Mouse (Mus musculus): ENCODE measurements at regions not wholly inside any gene's neighbourhood (a gene's known extent, or its start where the extent isn't known, plus 50 kb on each side); places are given as distances from the start of the nearest gene placed in this dataset.

DNA sequence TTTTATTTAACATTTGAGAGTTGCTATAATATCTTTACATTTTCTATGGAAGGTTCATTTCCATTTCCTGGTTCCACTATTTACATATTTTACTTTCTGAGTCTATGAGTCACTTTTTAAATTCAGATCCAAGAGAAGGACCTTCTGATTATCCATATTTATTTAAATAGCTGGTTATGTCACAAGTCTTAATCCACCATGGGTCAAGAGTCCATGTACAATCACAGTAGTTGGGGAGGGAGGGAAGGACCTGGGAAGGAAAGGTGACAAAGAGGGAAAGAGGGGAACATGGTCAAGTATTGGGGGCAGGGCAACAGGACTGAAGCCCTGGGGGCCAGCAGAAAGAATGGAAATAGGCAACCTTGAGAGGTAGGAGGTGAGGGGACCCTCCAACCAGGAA lies 518.9 kb upstream of the Ccdc54 start:
- Histone ChIP-seq H3K36me3 (ENCODE audit: control insufficient read depth in 1 of 2, insufficient read depth in 2 of 2, low read length in 2 of 2) (no peaks in the 10 kb centered on the region), H3K9ac (ENCODE audit: control insufficient read depth, low read depth, low read length, poor library complexity, severe bottlenecking) (no peak overlapping the region), H3K27ac (ENCODE audit: control insufficient read depth, low read depth, low read length) (no peak overlapping the region), H3K4me1 (ENCODE audit: control insufficient read depth in 1 of 2, insufficient read depth in 2 of 2, low read length in 2 of 2) (no peaks in the 10 kb centered on the region), H3K9me3 (replicated peaks; ENCODE audit: insufficient read depth, low read length) (no peaks in the 10 kb centered on the region), H3K27me3 (ENCODE audit: control insufficient read depth in 1 of 2, insufficient read depth in 2 of 2, low read length in 2 of 2) (no peaks in the 10 kb centered on the region), H3K79me2 (ENCODE audit: control insufficient read depth, insufficient read depth, low read length, poor library complexity) (no peaks in the 10 kb centered on the region), H3K4me3 (ENCODE audit: control insufficient read depth in 1 of 2, insufficient read depth in 1 of 2, low read depth in 2 of 2, low read length in 2 of 2) (no peak overlapping the region)
- TF ChIP-seq MAX (IDR thresholded peaks at IDR 0.05; ENCODE audit: low read length): no peak
- TF ChIP-seq E2F4 (IDR thresholded peaks at IDR 0.05; ENCODE audit: borderline replicate concordance, low read depth, low read length): no peak
- no peak for TF ChIP-seq POLR2AphosphoS2 (IDR thresholded peaks at IDR 0.05; ENCODE audit: low read length)
- TF ChIP-seq MEF2A (IDR thresholded peaks at IDR 0.05; ENCODE audit: extremely low read depth, insufficient replicate concordance, low read depth, low read length, poor library complexity, severe bottlenecking): no peak
- TF ChIP-seq POLR2AphosphoS5 (IDR thresholded peaks at IDR 0.05; ENCODE audit: borderline replicate concordance, low read depth, low read length): no peak
- no peak for TF ChIP-seq TAL1 (IDR thresholded peaks at IDR 0.05; ENCODE audit: low read length)
- TF ChIP-seq BHLHE40 (IDR thresholded peaks at IDR 0.05; ENCODE audit: borderline replicate concordance, low read depth, low read length): no peak
- TF ChIP-seq POLR2A (IDR thresholded peaks at IDR 0.05; ENCODE audit: control insufficient read depth in 1 of 2, insufficient read depth in 1 of 2, low read depth in 1 of 2, low read length in 2 of 2, poor library complexity in 1 of 2): no peak
- no peak for TF ChIP-seq EP300 (IDR thresholded peaks at IDR 0.05; ENCODE audit: low read depth in 1 of 2, low read length in 2 of 2)
- TF ChIP-seq NELFE (IDR thresholded peaks at IDR 0.05; ENCODE audit: low read depth, low read length): no peak
- no peak for TF ChIP-seq SMC3 (IDR thresholded peaks at IDR 0.05; ENCODE audit: low read depth, low read length)
- TF ChIP-seq ZKSCAN1 (IDR thresholded peaks at IDR 0.05; ENCODE audit: low read depth, low read length): no peak
- TF ChIP-seq ZC3H11A (IDR thresholded peaks at IDR 0.05; ENCODE audit: low read depth, low read length): no peak
- TF ChIP-seq UBTF (IDR thresholded peaks at IDR 0.05; ENCODE audit: borderline replicate concordance, insufficient read depth, low read depth, low read length): no peak
- no peak for TF ChIP-seq JUND (IDR thresholded peaks at IDR 0.05; ENCODE audit: low read depth, low read length)
- TF ChIP-seq RAD21 (IDR thresholded peaks at IDR 0.05; ENCODE audit: low read depth, low read length): no peak
- no peak for TF ChIP-seq MYB (IDR thresholded peaks at IDR 0.05; ENCODE audit: low read depth, low read length)
- TF ChIP-seq MAZ (IDR thresholded peaks at IDR 0.05; ENCODE audit: low read depth, low read length): no peak
- no peak for TF ChIP-seq RCOR1 (IDR thresholded peaks at IDR 0.05; ENCODE audit: low read depth, low read length)
- TF ChIP-seq MAFK (IDR thresholded peaks at IDR 0.05; ENCODE audit: borderline replicate concordance, low read depth, low read length): no peak
- no peak for DNase-seq (ENCODE audit: low read depth, low spot score)

DNA sequence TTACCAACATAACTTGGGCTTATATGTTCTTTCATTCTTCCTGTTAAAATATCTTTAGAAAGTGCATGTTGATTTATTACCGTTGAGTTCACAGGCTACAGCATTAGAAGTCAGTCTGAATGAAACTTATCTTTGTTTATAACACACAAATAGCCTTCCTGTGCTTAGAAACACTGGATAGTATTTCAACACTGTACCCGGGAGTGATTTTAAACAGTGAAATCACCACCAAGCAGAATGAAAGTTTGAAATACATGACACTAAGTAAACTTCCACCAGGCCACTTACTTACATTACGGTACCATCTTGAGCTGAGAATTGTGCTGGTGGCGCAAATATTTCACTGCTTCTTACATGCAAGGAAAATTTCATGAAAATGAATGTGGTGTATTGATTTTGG lies 516.5 kb upstream of the Ccdc54 start:
- no peak overlapping the region for H3K27ac ChIP-seq (ENCODE audit: control insufficient read depth, low read depth, low read length)
- H3K4me1 ChIP-seq (ENCODE audit: control insufficient read depth in 1 of 2, insufficient read depth in 2 of 2, low read length in 2 of 2): no peaks in the 10 kb centered on the region
- TF ChIP-seq SMC3 (IDR thresholded peaks at IDR 0.05; ENCODE audit: low read depth, low read length) (no peak), KAT2A (conservative IDR thresholded peaks at IDR 0.05; ENCODE audit: low read depth, low read length) (no peak), POLR2AphosphoS5 (IDR thresholded peaks at IDR 0.05; ENCODE audit: borderline replicate concordance, low read depth, low read length) (no peak), TCF12 (IDR thresholded peaks at IDR 0.05; ENCODE audit: low read depth, low read length) (no peak)

More for the DNA sequence above, 516.5 kb upstream of the Ccdc54 start:
- no peaks in the 10 kb centered on the region for H3K9me3 ChIP-seq (replicated peaks; ENCODE audit: insufficient read depth, low read length)
- H3K9ac ChIP-seq (ENCODE audit: control insufficient read depth, low read depth, low read length, poor library complexity, severe bottlenecking): no peak overlapping the region
- no peaks in the 10 kb centered on the region for H3K79me2 ChIP-seq (ENCODE audit: control insufficient read depth, insufficient read depth, low read length, poor library complexity)
- H3K36me3 ChIP-seq (ENCODE audit: control insufficient read depth in 1 of 2, insufficient read depth in 2 of 2, low read length in 2 of 2): no peaks in the 10 kb centered on the region
- no peak for DNase-seq (ENCODE audit: low read depth, low spot score)
- no peaks in the 10 kb centered on the region for H3K27me3 ChIP-seq (ENCODE audit: control insufficient read depth in 1 of 2, insufficient read depth in 2 of 2, low read length in 2 of 2)
- no peak overlapping the region for H3K4me3 ChIP-seq (ENCODE audit: control insufficient read depth in 1 of 2, insufficient read depth in 1 of 2, low read depth in 2 of 2, low read length in 2 of 2)

All from MEL (cell line).